Mouse (Mus musculus) spleen, adult 12 weeks (tissue): Measurements from ENCODE around the gene Mael.

Experiments
- DNase-seq: peaks from one replicate; pipeline ENCODE4 v3.0.0; 2022; ENCODE audit warnings: low spot score

Mael gene

GRCm38 (mm10) chr1:166238315-166238969, at the start of gene Mael:
Mael (minus strand) TSS chr1:166238747.
- no peak for DNase-seq

- DNase-seq: no peak
Measured at GRCm38 (mm10) chr1:166286231-166286630, 47.7 kb upstream of the Mael start.

- no peak for DNase-seq
Measured at GRCm38 (mm10) chr1:166284390-166284789, 45.8 kb upstream of the Mael start.

- no peak for DNase-seq
Measured at GRCm38 (mm10) chr1:166283451-166283850, 44.9 kb upstream of the Mael start.

- DNase-seq: no peak
Measured at GRCm38 (mm10) chr1:166282597-166283210, 44.2 kb upstream of the Mael start.

- DNase-seq: no peak
Measured at GRCm38 (mm10) chr1:166281836-166282235, 43.3 kb upstream of the Mael start.

GRCm38 (mm10) chr1:166281287-166281686, 42.7 kb upstream of the Mael start:
- no peak for DNase-seq

- DNase-seq: no peak
Measured at GRCm38 (mm10) chr1:166280566-166280965, 42.0 kb upstream of the Mael start.

- no peak for DNase-seq
Measured at GRCm38 (mm10) chr1:166279580-166280206, 41.1 kb upstream of the Mael start.

- no peak for DNase-seq
Measured at GRCm38 (mm10) chr1:166278786-166279185, 40.2 kb upstream of the Mael start.

GRCm38 (mm10) chr1:166268218-166268617, 29.7 kb upstream of the Mael start:
- DNase-seq: no peak

- DNase-seq: no peak
Measured at GRCm38 (mm10) chr1:166266918-166267317, 28.4 kb upstream of the Mael start.

GRCm38 (mm10) chr1:166266001-166266705, 27.6 kb upstream of the Mael start:
- DNase-seq: no peak

- DNase-seq: no peak
Measured at GRCm38 (mm10) chr1:166259526-166259925, 21.0 kb upstream of the Mael start.

GRCm38 (mm10) chr1:166256898-166257297, 18.4 kb upstream of the Mael start:
- no peak for DNase-seq

GRCm38 (mm10) chr1:166256302-166256701, 17.8 kb upstream of the Mael start:
- no peak for DNase-seq

- no peak for DNase-seq
Measured at GRCm38 (mm10) chr1:166255651-166256050, 17.1 kb upstream of the Mael start.

GRCm38 (mm10) chr1:166255091-166255490, 16.5 kb upstream of the Mael start:
- DNase-seq: no peak

- DNase-seq: no peak
Measured at GRCm38 (mm10) chr1:166253898-166254894, 15.6 kb upstream of the Mael start, which contains the start of gene Ildr2. Ildr2 (plus strand) TSS chr1:166254139.

- no peak for DNase-seq
Measured at GRCm38 (mm10) chr1:166244285-166244684, 5.7 kb upstream of the Mael start.

GRCm38 (mm10) chr1:166214181-166214580, 24.4 kb downstream of the Mael start:
- DNase-seq: no peak
